Mouse (Mus musculus): ENCODE measurements around the gene Sar1a. TPM values are rescaled to one million over a fixed set of nuclear protein-coding genes. Genes with fewer than 3 reads are reported as not detected.

Gene Sar1a
- total RNA-seq, 4 experiments from 2014 or later = 119 to 156 (median 128) TPM

DNA sequence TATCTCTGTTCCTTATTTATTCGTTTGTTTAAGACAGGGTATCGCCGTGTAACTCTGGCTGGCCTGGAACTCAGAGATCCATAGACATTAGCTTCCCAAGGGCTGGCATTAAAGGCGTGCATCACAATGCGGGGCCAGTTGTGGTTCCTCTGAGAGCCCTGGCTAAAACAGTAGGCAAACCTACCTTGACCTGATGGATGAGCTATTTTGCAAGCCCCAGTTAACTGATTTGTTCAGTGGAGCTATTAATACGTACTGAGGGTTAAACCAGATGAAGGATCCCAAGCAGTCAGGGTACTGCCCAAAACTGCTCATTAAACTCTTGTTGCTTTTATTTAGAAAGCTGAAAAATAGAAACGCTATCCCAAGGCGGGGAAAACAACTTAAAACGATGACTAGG is 554 bp upstream of the Sar1a start:
- no peak for DNase-seq (ENCODE audit: low spot score in 2 of 2)

GRCm38 (mm10) chr10:61689405-61689804 is 9.3 kb downstream of the Sar1a start:
- DNase-seq (ENCODE audit: low spot score in 2 of 2) = peak; percentile 23 to 37

DNA sequence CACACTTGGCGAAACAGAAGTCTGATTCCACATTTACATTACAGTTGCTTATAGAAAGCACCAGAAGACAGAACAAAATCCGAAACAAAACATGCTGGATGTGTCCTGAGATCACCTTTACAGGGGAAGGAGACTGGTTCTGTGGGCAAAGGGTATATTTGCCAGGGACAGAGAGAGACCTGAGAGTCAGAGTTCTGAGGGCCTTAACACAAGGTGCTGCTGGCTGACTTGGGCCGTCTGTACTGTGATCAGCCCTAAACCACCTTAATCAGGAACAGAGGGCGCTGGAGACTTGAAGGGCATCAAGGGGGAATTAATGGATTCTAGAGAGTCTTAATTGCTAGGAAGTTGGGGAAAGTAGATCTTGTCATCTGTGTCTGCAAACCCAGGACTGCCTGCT is 13.5 kb downstream of the Sar1a start:
- no peak for DNase-seq (ENCODE audit: low spot score in 2 of 2)

DNA sequence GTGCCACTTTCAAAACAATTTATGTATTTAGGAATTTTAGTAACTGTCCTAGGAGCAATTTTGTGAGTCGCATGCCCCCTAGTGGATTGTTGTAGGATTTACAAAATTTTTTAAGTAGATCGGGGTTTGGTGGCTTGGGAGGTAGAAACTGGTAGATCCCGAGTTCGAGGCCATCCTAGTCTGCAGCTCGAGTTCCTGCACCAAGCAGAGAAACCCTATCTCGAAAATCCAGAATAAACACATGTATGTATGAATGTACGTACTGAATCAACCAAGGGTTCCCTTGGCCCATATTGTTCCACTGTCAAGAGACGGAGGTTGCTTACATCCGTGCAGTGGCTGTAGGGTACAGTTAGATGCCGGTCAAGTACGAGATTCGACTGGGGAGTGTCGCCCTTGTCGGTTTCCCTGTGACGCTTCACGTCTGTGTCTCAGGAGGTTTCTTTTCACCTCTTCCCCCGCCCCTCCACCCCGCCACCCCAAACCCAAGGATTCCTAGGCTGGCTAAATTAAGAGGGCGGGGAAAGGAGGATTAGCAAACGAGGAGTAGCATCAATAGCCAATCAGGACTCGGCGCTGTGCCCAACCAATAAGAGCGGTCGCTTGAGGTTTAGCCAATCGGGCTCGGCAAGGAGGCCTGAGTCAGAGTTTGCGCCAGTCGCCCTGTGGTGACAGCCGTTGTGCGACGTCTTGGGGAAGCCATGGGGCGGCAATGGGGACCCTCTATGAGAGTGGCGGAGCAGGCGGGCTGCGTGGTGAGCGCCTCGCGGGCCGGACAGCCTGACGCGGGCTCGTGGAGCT is 15.0 kb downstream of the Sar1a start, which contains the start of gene Tysnd1:
Tysnd1 (plus strand) TSS at position 645 of the 801 bp plus-strand sequence.
- peak; percentile 86 to 91 for DNase-seq (ENCODE audit: low spot score in 2 of 2)

GRCm38 (mm10) chr10:61695703-61696559 is 15.8 kb downstream of the Sar1a start:
- no peak for DNase-seq (ENCODE audit: low spot score in 2 of 2)

DNA sequence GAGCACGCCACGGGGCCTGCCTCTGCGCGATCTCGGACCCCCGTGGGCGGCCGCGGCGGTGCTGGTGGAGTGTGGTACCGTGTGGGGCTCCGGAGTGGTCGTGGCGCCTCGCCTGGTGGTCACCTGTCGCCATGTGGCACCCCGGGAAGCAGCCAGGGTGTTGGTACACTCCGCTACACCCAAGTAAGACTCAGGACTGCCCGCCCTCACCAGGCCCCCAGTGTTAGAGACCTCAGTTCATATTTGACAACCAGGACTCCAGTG is 16.4 kb downstream of the Sar1a start:
- DNase-seq (ENCODE audit: low spot score in 2 of 2) = no peak

GRCm38 (mm10) chr10:61697028-61697427 is 16.9 kb downstream of the Sar1a start:
- DNase-seq (ENCODE audit: low spot score in 2 of 2) = no peak

GRCm38 (mm10) chr10:61704663-61705062 is 24.6 kb downstream of the Sar1a start:
- DNase-seq (ENCODE audit: low spot score in 2 of 2) = no peak

- DNase-seq (ENCODE audit: low spot score in 2 of 2) = no peak
Measured at GRCm38 (mm10) chr10:61706412-61707375, 26.6 kb downstream of the Sar1a start.

- DNase-seq (ENCODE audit: low spot score in 2 of 2) = no peak
Measured at GRCm38 (mm10) chr10:61713601-61714000, 33.5 kb downstream of the Sar1a start.

DNA sequence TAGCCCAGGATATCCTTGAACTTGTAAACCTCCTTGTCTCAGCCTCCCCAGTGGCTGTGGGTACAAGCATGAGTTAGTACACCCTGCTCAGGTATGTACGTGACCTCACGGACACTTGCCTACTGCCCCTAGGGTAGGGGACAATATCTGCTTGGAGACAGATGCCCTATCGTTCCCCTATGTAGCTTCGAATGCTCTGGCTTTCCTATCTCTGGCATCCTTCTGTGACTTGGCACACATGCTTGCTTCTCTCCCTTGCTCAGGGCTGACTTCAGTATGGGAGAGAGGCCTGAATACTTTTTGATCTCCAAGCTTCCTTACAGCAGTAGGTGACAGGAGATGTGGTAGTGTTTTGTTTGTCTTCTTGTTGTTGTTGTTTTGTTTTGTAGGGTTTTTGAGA is 34.0 kb downstream of the Sar1a start:
- no peak for DNase-seq (ENCODE audit: low spot score in 2 of 2)

DNA sequence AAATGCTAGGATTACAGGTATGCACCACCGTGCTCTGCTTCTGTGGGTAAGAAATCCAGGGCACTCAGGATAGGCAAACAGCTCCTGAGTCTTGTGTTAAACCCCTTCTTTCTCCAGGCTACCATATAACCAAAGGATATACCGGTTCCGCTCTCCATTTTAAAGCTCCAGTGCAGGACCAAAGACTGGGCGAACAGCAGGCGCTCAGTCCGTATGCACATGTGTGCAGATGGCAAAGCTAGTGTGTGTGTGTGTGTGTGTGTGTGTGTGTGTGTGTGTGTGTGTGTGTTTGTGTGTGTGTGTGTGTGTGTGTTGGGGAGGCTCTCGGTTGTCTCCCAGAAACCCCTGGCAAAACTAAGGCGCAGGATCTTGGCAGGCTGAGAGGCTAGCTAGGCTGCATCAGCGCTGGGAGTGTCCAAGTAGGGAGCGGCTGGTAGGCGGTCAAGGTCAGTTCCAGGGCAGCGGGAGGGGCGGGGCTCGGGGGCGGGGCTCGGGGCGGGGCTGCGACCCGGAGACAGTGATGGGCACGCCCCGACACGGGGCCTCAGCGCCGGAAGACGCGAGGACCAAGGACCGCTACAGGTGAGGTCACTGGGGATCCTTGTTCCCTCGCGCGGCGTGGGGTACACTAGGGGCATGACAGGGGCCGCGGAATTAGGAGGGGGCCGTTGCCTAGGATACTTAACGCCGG is 34.8 kb downstream of the Sar1a start, which contains the start of gene Aifm2:
Aifm2 (plus strand) TSS at position 493 of the 691 bp plus-strand sequence.
- DNase-seq (ENCODE audit: low spot score in 2 of 2) = peak; percentile 51 to 73

DNA sequence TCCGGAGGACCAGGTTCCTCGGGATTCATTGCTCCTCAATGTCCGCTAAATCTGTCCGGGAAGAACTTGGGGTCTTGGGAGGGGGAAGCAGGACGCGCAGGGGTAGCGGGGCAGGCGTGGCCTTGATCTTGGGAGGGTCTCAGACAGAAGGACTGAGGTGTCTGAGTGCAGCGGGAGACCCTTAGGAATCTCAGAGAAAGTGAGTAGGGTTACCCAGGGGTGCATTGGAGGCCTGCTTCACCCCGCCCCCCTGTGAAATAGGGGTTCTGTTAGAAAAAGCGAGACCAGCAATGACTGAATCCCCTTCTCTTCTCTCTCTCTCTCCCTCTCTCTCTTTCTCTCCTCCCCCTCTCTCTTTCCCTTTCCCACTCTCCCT is 35.4 kb downstream of the Sar1a start:
- no peak for DNase-seq (ENCODE audit: low spot score in 2 of 2)

- DNase-seq (ENCODE audit: low spot score in 2 of 2) = no peak
Measured at GRCm38 (mm10) chr10:61715996-61716864, 36.1 kb downstream of the Sar1a start.

DNA sequence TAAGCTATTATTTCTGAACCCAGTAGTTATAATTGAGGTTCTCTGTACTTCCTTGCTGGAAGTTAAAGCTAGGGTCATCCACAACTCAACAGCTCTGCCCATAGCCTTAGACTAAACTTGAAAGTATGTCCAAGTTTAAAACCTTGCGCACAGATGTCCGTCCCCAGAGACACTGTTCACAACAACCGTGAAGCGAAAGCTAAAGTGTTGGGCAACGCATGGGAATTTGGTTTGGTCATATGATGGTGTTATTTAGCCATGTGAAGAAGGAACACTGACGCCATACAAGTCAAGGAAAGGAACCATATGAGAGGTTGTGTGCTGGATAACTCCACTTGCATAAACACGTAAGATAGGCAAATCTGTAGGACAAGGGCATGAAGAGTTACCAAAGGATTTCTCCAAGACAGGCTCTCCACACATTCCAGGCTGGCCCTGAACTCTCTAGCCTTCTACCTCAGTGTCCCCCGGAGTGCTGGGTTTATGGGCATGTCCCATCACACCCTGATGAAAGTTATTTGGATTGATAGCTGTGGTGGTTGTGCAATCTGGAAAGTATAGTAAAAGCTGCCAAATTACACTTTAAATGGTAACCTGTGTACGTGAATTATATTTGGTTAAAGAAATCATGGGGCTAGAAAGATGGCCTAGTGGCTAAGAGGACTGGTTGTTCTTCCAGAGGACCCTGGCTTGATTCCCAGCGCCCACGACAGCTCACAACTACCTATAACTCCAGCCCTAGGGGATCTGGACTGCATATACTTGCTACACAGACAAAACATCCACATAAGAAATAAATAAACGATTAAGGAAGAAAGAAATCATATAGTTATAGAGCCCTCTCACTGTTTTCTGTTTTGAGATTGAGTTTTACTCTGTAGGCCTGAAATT is 37.6 kb downstream of the Sar1a start:
- DNase-seq (ENCODE audit: low spot score in 2 of 2) = no peak

DNA sequence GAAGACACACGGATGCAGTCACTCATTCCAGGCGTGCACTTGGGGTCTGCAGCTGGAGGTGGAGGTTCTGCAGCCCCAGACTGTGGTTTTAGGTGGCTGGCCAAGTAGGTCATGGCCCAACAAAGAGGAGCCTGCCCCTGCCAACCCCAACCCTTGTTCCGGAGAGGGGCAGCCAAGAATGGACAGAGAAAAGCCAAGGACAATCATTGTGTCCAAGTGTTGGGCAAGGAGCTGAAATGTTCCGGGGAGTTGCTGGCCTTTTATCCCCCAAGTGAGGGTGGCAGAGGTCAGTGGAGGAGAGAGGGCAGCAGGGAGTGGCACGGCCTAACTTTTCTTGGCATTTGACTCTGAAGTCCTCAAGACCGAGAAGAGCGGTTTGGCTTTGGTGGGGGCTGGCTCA is 40.2 kb downstream of the Sar1a start:
- DNase-seq (ENCODE audit: low spot score in 2 of 2) = no peak

GRCm38 (mm10) chr10:61722215-61722614 is 42.1 kb downstream of the Sar1a start:
- no peak for DNase-seq (ENCODE audit: low spot score in 2 of 2)

DNA sequence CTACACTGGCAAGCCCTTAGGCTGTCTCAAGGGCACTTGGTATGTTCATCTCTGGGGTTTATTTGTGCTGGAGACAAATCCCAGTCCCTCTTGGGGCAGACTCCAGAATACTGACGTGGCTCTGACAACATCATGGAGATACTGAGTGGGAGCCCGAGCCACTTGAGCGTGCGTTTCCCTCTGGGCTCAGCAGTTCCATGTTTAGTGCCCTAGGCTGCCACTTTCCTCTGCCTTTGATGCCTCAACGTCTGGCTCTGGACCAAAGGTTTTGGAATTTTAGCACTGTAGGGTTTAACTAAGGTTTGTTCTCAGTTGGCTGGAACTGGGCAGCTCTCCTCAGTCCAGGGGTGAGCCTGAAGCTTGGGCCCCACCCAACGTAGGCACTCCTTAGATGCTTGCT is 43.2 kb downstream of the Sar1a start:
- no peak for DNase-seq (ENCODE audit: low spot score in 2 of 2)

DNA sequence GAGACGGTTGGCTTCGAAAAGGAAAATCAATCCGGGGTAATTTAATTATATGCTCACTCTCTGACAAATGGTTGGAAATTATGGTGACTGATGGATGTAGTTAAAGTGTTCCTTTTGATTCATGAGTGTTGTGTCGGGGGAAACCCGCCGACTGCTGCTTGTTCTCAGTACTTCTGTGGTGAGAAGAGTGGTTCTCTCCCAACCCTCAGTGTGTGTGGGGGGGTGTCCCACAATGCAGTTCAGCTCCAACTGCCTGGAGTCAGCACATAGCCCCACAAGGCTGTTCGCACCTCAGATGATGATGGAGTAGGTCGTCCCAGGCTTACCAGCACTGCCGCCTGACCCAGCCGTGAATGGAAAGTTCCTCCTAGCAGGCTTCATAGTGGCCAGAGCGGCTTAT is 49.1 kb downstream of the Sar1a start:
- DNase-seq (ENCODE audit: low spot score in 2 of 2) = no peak

All from gastrocnemius, adult 8-10 months (tissue).